Mouse (Mus musculus) layer of hippocampus, adult 9-11 months (tissue): ENCODE measurements at regions not wholly inside any gene's neighbourhood (a gene's known extent, or its start where the extent isn't known, plus 50 kb on each side); places are given as distances from the start of the nearest gene placed in this dataset.
A peak's percentile ranks its signal among the peaks of the same experiment; 100 is the strongest.

ENCODE experiments used
- DNase-seq: peaks from one replicate; pipeline ENCODE4 v3.0.0; 2022

- DNase-seq = no peak
These were observed 454.1 kb downstream of the Adra2a start for GRCm38 (mm10) chr19:54498066-54498465.

- DNase-seq = no peak
These were observed 489.9 kb downstream of the Adra2a start for GRCm38 (mm10) chr19:54533858-54534257.

GRCm38 (mm10) chr19:54555351-54555750 is 511.4 kb downstream of the Adra2a start:
- DNase-seq = no peak

- no peak for DNase-seq
These were observed 514.0 kb downstream of the Adra2a start for GRCm38 (mm10) chr19:54557984-54558383.

- no peak for DNase-seq
These were observed 539.6 kb downstream of the Adra2a start for GRCm38 (mm10) chr19:54583574-54583973.

- DNase-seq = no peak
These were observed 540.8 kb downstream of the Adra2a start for GRCm38 (mm10) chr19:54584687-54585237.

- no peak for DNase-seq
These were observed 541.4 kb downstream of the Adra2a start for GRCm38 (mm10) chr19:54585326-54585725.

- no peak for DNase-seq
These were observed 523.7 kb downstream of the Gpam start for GRCm38 (mm10) chr19:54603345-54603744.

GRCm38 (mm10) chr19:54605346-54605745 is 521.7 kb downstream of the Gpam start:
- no peak for DNase-seq

- DNase-seq = peak; percentile 22
These were observed 510.1 kb downstream of the Gpam start for GRCm38 (mm10) chr19:54616924-54617323.
